Mouse (Mus musculus): Measurements from ENCODE around the gene Sctr. TPM values are rescaled to one million over a fixed set of nuclear protein-coding genes. Genes with fewer than 3 reads are reported as not detected.

Gene Sctr
- polyA plus RNA-seq, 1 experiment = 8.3 TPM

GRCm38 (mm10) chr1:120094920-120095319 is 88.2 kb downstream of the Sctr start:
- H3K27ac ChIP-seq (replicated peaks; ENCODE audit: low read depth, low read length) = no peak overlapping the region
- no peak overlapping the region for H3K4me3 ChIP-seq (ENCODE audit: insufficient read depth, low read depth, low read length)
- peaks cover 2% of the 10 kb centered on the region; the same call in 1 of the 2 replicates for H3K4me1 ChIP-seq (ENCODE audit: control insufficient read depth, insufficient read depth, insufficient read length, low read length)

GRCm38 (mm10) chr1:120098327-120098726 is 91.6 kb downstream of the Sctr start:
- Histone ChIP-seq H3K4me1 (ENCODE audit: control insufficient read depth, insufficient read depth, insufficient read length, low read length) (peaks cover 6% of the 10 kb centered on the region), H3K4me3 (ENCODE audit: insufficient read depth, low read depth, low read length) (no peak overlapping the region), H3K27ac (replicated peaks; ENCODE audit: low read depth, low read length) (no peak overlapping the region)

DNA sequence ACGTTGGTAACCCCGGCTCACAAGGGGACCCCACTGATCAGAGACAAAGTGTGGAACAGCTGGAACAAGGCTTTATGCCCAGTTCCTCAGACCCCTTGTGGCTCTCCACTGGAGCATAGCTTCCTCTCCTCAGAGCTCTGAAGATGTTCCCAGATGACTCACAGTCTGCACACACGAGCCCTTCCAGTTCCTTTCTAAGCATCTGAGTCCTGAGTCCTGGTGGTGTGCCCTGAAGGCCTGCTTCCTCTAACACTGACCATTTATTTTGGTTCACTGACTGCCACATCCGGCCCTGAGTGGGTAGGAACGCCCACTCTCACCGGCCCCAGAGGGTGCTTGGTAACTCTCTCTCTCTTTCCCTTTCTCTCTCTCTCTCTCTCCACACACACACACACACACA is 92.8 kb downstream of the Sctr start:
- H3K27ac ChIP-seq (replicated peaks; ENCODE audit: low read depth, low read length) = peak overlapping the region; percentile 80
- H3K4me3 ChIP-seq (ENCODE audit: insufficient read depth, low read depth, low read length) = no peak overlapping the region
- peaks cover 6% of the 10 kb centered on the region for H3K4me1 ChIP-seq (ENCODE audit: control insufficient read depth, insufficient read depth, insufficient read length, low read length)

DNA sequence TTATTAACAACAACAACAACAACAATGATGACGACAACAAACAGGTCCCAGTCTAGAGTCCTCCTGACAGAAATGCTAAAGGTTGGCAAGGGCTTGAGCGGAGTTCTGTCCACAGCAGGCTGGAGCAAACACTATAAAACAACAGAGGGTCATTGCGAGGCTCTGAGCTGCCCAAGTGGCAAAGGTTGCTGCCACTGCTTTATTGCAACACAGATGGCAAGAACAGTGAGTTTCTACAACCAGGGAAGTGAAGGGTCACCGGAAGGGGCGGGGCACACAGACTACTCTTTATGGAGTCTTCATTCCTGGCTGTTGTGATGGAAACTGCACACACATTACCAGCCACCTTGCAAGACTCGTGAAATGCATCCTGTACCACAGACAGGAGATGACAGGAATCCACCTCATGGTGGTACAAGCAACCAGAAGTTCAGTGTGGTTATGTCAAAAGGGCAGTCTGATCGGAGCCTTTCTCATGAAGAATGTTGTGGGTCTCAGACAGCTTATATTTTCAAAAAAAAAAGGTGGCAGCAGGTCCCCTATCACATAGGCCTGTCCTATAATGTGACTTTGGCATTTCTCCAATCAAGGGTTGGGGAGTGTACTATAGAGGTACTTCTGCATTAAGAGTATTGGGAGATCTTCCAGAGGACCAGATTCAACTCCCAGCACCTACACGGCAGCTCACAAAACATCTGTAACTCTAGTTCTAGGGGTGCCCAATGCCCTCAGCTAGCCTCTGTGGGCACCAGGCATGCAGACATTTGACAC is 93.9 kb downstream of the Sctr start:
- Histone ChIP-seq H3K27ac (replicated peaks; ENCODE audit: low read depth, low read length) (peak overlapping the region; percentile 80), H3K4me3 (ENCODE audit: insufficient read depth, low read depth, low read length) (no peak overlapping the region), H3K4me1 (ENCODE audit: control insufficient read depth, insufficient read depth, insufficient read length, low read length) (peaks cover 6% of the 10 kb centered on the region)

DNA sequence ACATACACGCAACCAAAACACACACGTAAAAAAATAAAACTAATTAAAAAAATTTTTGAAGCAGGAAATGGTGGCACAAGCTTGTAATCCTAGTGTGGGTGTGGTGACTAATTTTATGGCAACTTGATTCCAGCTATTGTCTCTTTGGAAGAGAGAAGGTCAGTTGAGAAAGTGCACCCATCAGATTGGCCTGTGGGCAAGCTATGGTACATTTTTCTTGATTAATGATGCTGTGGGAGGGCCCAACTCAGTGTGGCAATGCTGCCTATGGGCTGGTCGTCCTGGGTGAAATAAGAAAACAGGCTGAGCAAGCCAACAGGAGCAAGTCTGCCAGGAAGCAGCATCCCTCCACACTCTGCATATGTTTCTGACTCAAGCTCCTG is 94.5 kb downstream of the Sctr start:
- peak overlapping the region; percentile 60; the same call in 1 of the 2 replicates for H3K27ac ChIP-seq (replicated peaks; ENCODE audit: low read depth, low read length)
- peaks cover 6% of the 10 kb centered on the region for H3K4me1 ChIP-seq (ENCODE audit: control insufficient read depth, insufficient read depth, insufficient read length, low read length)
- H3K4me3 ChIP-seq (ENCODE audit: insufficient read depth, low read depth, low read length) = no peak overlapping the region

DNA sequence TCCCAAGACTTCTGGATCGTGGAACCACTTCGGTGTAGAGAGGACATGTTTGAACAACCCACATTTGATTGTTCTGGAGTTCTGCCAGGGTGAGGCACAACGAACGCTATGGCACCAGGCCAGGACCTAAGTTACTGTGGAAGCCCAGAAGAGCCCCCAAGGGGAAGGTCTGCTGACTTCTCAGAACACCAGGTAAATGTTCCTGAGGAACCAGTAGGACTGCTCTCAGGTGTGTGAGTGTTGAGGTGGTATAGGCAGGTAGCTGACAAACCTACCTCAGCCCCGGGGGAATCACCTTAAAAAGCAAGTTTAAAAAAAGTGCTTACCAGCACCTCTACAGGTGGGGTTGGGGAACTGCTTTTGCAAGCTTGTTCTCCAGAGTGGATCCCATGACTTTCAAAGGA is 98.9 kb downstream of the Sctr start:
- H3K27ac ChIP-seq (replicated peaks; ENCODE audit: low read depth, low read length) = no peak overlapping the region
- no peak overlapping the region for H3K4me3 ChIP-seq (ENCODE audit: insufficient read depth, low read depth, low read length)
- H3K4me1 ChIP-seq (ENCODE audit: control insufficient read depth, insufficient read depth, insufficient read length, low read length) = 0 out of 2 replicates have a peak, but pooled peaks cover 3% of the 10 kb centered on the region

- Histone ChIP-seq H3K4me3 (ENCODE audit: insufficient read depth, low read depth, low read length) (no peak overlapping the region), H3K27ac (replicated peaks; ENCODE audit: low read depth, low read length) (no peak overlapping the region), H3K4me1 (ENCODE audit: control insufficient read depth, insufficient read depth, insufficient read length, low read length) (no peaks in the 10 kb centered on the region)
Measured at GRCm38 (mm10) chr1:120109741-120110432, 103.2 kb downstream of the Sctr start.

DNA sequence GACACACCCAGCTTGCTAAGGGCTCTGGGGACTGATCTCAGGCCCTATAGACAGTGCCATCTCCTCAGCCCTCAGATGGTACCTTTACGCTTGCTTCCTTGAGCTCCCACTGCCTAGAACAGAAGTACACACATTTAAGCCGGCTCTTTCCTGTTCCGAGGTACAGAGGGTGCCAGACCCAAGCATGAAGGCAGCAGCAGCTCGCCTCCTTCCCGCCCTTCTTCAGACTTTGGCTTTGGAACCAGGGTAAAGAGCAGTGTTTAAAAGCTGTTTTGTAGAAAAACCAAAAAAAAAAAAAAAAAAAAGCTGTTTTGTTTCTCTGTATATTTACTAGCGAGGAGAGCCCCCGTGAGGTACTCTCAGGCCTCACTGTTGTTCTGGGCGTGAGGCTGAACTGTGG is 105.1 kb downstream of the Sctr start:
- H3K27ac ChIP-seq (replicated peaks; ENCODE audit: low read depth, low read length) = 0 out of 2 replicates have a peak overlapping the region, but pooled peaks have one; percentile 35
- peaks cover 2% of the 10 kb centered on the region for H3K4me1 ChIP-seq (ENCODE audit: control insufficient read depth, insufficient read depth, insufficient read length, low read length)
- H3K4me3 ChIP-seq (ENCODE audit: insufficient read depth, low read depth, low read length) = no peak overlapping the region

- Histone ChIP-seq H3K4me3 (ENCODE audit: insufficient read depth, low read depth, low read length) (no peak overlapping the region), H3K27ac (replicated peaks; ENCODE audit: low read depth, low read length) (0 out of 2 replicates have a peak overlapping the region, but pooled peaks have one; percentile 35), H3K4me1 (ENCODE audit: control insufficient read depth, insufficient read depth, insufficient read length, low read length) (peaks cover 2% of the 10 kb centered on the region)
Measured at GRCm38 (mm10) chr1:120112251-120113187, 105.8 kb downstream of the Sctr start.

Other genes with a start within 250 kb of the Sctr start
- 13.4 and 33.1 TPM in 2 replicates for gene Ptpn4, start 169.3 kb upstream of the Sctr start, polyA plus RNA-seq (2012; ENCODE audit: insufficient read depth, insufficient read length, missing spikeins)
- gene Tmem177, start 93.7 kb upstream of the Sctr start, polyA plus RNA-seq (2012; ENCODE audit: insufficient read depth, insufficient read length, missing spikeins) = 10.0 and 10.7 TPM in 2 replicates
- 2.8 TPM in 1 of 2 replicates, not detected in the other for gene Cfap221, start 9.7 kb upstream of the Sctr start, polyA plus RNA-seq (2012; ENCODE audit: insufficient read depth, insufficient read length, missing spikeins)
- 53.3 and 66.7 TPM in 2 replicates for gene Tmem37, start 67.2 kb downstream of the Sctr start, polyA plus RNA-seq (2012; ENCODE audit: insufficient read depth, insufficient read length, missing spikeins)
- gene Dbi, start 114.2 kb downstream of the Sctr start, polyA plus RNA-seq (2012; ENCODE audit: insufficient read depth, insufficient read length, missing spikeins) = 8,737 and 9,357 TPM in 2 replicates
- 3.3 and 8.9 TPM in 2 replicates for gene 3110009E18Rik, start 114.3 kb downstream of the Sctr start, polyA plus RNA-seq (2012; ENCODE audit: insufficient read depth, insufficient read length, missing spikeins)